Mouse (Mus musculus): ENCODE results near the gene Ripk1. TPM values are rescaled to one million over a fixed set of nuclear protein-coding genes. Genes with fewer than 3 reads are reported as not detected.

Gene Ripk1
- 17.6 TPM for polyA plus RNA-seq (2014; fragmentation: Illumina TruSeq; extraction: RNeasy Lipid Tissue Mini Kit (QIAGEN cat#74804); ENCODE audit: low read depth, low replicate concordance)

DNA sequence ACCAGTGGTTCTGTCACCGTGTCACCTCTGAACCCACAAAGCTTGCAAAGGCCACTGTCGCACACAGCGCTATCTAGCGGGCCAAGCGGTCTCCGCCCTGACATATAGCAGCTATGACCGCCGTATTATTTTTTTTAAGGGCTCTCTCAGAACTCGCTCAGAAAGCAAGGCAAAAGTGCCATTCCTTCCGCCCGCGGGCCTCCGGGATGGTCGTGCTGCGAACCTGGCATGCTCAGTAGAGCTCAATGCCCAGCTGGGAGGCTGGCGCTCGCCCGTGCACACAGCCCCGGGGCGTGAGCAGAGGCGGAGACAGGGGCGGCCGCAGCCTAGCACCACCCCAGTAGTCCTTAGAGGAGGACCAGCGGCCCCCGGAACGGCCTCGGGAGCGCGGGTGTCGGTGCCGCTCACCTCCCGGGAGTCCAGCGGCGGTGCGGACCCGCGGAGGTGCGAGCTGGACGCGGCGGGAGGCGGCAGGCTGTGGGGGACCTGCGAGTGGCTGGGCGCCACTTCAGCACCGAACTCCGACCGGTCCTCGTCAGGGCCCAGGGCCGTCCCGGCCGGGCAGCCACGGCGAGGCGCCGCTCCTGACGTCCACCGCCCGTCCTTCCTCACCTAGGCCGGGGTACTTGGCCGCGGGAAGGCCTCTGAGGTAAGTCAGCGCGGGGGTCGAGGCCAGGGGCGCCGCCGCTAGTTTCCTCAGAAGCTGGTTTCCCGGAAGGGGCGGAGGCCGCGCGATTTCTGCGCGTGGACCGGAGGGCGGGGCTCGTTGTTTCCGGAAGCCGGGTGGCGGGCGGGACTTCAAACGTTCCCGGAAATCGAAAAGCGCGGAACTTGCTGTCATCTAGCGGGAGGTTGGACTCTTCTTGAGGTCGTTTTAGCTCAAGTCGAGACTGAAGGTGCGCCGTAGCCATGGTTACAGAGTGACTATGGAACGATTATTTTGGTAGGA, at the start of gene Ripk1, which contains the start of gene Serpinb6a:
Gene Ripk1, plus strand, starts transcription at position 306 of the 949 bp plus-strand sequence.
Gene Serpinb6a, minus strand, starts transcription at position 737 of the 949 bp plus-strand sequence.

DNA sequence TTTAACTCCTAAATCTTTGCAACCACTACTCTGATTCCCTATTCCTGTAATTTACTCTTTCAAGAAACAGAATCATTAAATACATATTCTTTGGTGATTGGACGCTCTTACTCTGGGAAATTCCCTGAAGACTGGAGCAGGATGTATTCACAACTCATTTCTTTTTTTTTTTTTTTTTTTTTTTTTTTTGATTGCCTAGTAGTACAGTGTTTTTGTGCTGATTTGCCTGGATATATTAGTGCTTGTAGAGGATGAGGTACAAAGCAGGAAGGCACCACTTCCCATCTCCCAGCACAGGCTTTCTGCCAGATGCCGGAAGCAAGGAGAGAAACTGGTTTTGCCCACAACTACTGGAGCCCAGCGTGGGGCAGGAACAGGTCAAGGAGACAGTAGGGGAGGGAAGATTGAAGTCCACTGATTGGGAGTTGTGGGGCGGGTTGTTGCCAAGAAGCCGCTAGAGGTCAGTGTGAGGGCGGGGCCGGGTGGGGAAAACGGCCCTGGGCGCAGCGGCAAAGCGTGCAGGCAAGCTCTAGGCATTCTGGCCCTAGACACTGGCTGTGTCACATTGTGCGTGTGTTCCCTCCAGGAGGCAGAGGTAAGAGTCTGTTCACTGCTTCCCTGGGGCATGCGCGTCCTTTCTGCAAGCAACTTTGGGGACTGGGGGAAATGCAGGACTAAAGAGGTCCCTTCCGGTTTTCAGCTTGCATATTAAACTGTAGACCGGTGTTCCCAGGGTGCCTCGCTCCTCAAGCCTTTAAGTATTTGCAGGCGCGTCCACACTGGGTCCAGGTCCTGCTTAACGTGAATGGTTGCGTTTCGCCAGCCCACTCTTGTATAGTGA, 37.7 kb upstream of the Ripk1 start, which contains the start of gene Nqo2:
Gene Nqo2, plus strand, starts transcription at position 482 of the 841 bp plus-strand sequence.

DNA sequence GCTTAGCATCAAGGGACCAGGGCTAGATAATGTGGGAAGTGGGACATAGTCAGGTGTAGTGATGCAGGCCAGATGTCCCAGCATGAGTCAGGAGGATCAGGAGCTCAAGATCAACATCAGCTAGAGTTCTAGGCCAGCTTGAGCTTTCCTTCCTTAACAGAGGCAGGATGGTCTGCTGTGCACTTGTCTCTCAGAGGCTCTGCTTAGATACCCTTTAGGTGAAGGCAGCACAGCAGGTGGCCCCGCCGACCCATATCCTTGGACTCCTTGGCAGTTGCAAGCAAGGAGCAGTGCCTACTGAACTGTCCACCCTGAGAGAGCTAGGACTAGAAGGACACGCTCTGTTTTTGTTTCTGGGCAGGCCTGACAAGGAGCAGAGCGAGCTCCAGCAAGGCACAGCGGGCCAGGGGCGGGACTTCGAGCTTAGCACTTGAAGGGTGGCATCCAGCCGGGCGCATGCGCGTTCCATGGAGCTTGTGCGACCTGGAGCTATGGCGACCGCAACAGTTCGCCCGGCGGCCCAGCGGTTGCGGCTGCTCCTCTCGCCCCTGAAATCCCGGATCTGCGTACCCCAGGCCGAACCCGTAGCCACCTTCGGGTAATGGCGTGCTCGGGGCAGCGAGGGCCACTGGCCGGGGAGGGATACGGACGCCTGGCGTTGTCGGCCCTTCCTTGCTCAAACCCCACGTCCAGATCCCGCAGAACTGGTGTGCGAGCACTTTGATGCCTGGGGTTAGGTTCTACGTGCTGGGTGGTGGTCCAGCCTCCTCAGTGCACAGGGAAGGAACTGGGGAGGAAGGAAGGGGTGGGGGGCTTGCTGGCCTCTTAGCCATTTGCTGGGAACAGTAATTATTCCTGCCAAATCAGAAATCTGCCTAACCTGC, 35.3 kb downstream of the Ripk1 start, which contains the start of gene Bphl:
Gene Bphl, plus strand, starts transcription at position 426 of the 884 bp plus-strand sequence.

DNA sequence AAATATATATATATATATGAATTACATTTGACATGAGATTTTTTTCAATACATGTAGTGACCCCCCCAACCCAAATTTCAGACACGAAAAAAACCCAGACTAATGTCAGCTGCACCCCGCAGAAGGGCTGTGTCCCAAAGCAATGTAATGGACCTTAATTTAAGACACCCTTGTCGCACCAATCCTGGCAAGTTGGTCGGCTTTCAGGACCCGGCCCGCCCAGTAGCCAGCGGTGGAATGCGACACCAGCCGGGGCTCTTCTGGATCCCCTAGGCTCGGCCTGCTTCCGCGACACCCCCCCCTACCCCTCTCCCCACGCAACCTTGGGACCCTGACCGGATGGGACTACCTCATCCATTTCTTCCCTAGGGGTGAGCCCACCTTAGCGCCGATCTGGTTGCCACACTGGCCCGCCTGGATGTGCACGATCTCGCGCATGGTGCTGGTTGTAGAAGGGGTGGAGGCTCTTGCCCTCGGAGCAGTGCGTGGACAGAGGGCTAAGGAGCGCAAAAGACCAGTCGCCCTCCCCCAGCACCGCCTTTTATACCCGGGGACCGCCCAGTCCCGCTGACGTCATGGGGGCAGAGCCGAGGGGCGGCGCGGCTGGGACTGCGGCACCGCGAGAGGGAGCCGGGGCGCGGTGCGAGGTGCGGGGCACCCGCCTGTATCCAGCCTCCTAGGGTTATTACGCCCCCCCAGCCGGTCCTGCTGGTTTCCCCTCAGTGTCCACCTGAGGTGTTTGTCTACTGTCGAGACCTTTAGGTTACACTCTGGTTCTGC, 75.5 kb downstream of the Ripk1 start, which contains the start of gene Tubb2a:
Gene Tubb2a, minus strand, starts transcription at position 516 of the 780 bp plus-strand sequence.

Other genes with a start within 250 kb of the Ripk1 start
- gene Serpinb6e, start 159.0 kb upstream of the Ripk1 start, polyA plus RNA-seq (2014; fragmentation: Illumina TruSeq; extraction: RNeasy Lipid Tissue Mini Kit (QIAGEN cat#74804); ENCODE audit: low read depth, low replicate concordance): not detected
- gene Serpinb6c, start 96.7 kb upstream of the Ripk1 start, polyA plus RNA-seq (2014; fragmentation: Illumina TruSeq; extraction: RNeasy Lipid Tissue Mini Kit (QIAGEN cat#74804); ENCODE audit: low read depth, low replicate concordance): 0.31 TPM
- gene Nqo2, start 37.7 kb upstream of the Ripk1 start, polyA plus RNA-seq (2014; fragmentation: Illumina TruSeq; extraction: RNeasy Lipid Tissue Mini Kit (QIAGEN cat#74804); ENCODE audit: low read depth, low replicate concordance): 16.2 TPM
- gene Serpinb6a, start 431 bp downstream of the Ripk1 start, polyA plus RNA-seq (2014; fragmentation: Illumina TruSeq; extraction: RNeasy Lipid Tissue Mini Kit (QIAGEN cat#74804); ENCODE audit: low read depth, low replicate concordance): 111 TPM
- gene Bphl, start 35.2 kb downstream of the Ripk1 start, polyA plus RNA-seq (2014; fragmentation: Illumina TruSeq; extraction: RNeasy Lipid Tissue Mini Kit (QIAGEN cat#74804); ENCODE audit: low read depth, low replicate concordance): 59.1 TPM
- 53.6 TPM for gene Tubb2a, start 75.6 kb downstream of the Ripk1 start, polyA plus RNA-seq (2014; fragmentation: Illumina TruSeq; extraction: RNeasy Lipid Tissue Mini Kit (QIAGEN cat#74804); ENCODE audit: low read depth, low replicate concordance)
- 27.3 TPM for gene Tubb2b, start 128.1 kb downstream of the Ripk1 start, polyA plus RNA-seq (2014; fragmentation: Illumina TruSeq; extraction: RNeasy Lipid Tissue Mini Kit (QIAGEN cat#74804); ENCODE audit: low read depth, low replicate concordance)
- 32.0 TPM for gene Psmg4, start 160.6 kb downstream of the Ripk1 start, polyA plus RNA-seq (2014; fragmentation: Illumina TruSeq; extraction: RNeasy Lipid Tissue Mini Kit (QIAGEN cat#74804); ENCODE audit: low read depth, low replicate concordance)

Measured in adipose tissue, adult 10 weeks (tissue).